Mouse (Mus musculus) spleen, adult 2 months (tissue): Measurements from ENCODE around the gene Hepacam2. TPM values are rescaled to one million over a fixed set of nuclear protein-coding genes. Genes with fewer than 3 reads are reported as not detected.
"Not testable (repeated sequence)": the region's sequence is repeated elsewhere in the genome, so short reads cannot be mapped to it uniquely, and the experiment has no call there.

ENCODE experiments used
- DNase-seq, 2 experiments: peaks; one replicate each; pipeline versions ENCODE4 v3.0.0 to v3.0.0-alpha.2; 2012 to 2021; ENCODE audit warnings: low spot score in 2 of 2, low read depth in 1 of 2
- H3K27ac ChIP-seq: fragments of 200-500 bp; 2 replicates; pipeline ENCODE4 v1.5.1; 2012; ENCODE audit warnings: low read length, inconsistent platforms; ENCODE audit not compliant: insufficient read depth
- H3K27me3 ChIP-seq: fragments of 200-500 bp; 2 replicates; pipeline ENCODE4 v1.6.1; 2012; ENCODE audit warnings: mild to moderate bottlenecking, moderate library complexity, low read length, inconsistent platforms; ENCODE audit not compliant: control insufficient read depth, insufficient read depth
- H3K36me3 ChIP-seq: fragments of 200-500 bp; 2 replicates; pipeline ENCODE4 v1.6.1; 2012; ENCODE audit warnings: mild to moderate bottlenecking, low read length, inconsistent platforms; ENCODE audit not compliant: control insufficient read depth, insufficient read depth
- H3K4me1 ChIP-seq: fragments of 200-500 bp; 2 replicates; pipeline ENCODE4 v1.6.1; 2011; ENCODE audit warnings: inconsistent platforms; ENCODE audit not compliant: control insufficient read depth, insufficient read depth, insufficient read length
- H3K4me3 ChIP-seq: fragments of 200-500 bp; 2 replicates; pipeline ENCODE4 v1.5.1; 2011; ENCODE audit warnings: mild to moderate bottlenecking, inconsistent platforms; ENCODE audit not compliant: insufficient read depth, insufficient read length; ENCODE audit errors: extremely low read depth
- CTCF ChIP-seq: fragments of 200-500 bp; IDR thresholded peaks from 2 replicates; pipeline ENCODE4 v1.5.1; 2011; ENCODE audit warnings: mild to moderate bottlenecking, inconsistent platforms; ENCODE audit not compliant: insufficient read depth, insufficient read length, insufficient replicate concordance; ENCODE audit errors: extremely low read depth
- POLR2A ChIP-seq: fragments of 200-500 bp; IDR thresholded peaks from 2 replicates; pipeline ENCODE4 v1.6.1; 2011; ENCODE audit warnings: low read depth, low read length, inconsistent platforms
- WGBS: fragments of 180-500 bp; shearing (Covaris S2); methylation state at CpG from one replicate; pipeline ENCODE4 v1.1.7; 2018; 5-methylcytosine and 5-hydroxymethylcytosine counted together
- polyA plus RNA-seq: library from polyadenylated mRNA; depleted of rRNA; stranded (reverse); fragments of >200 nt; gene quantifications from 2 replicates; pipeline ENCODE4 v1.2.3, GENCODE M21; 2012; rRNA removed

Gene Hepacam2
- polyA plus RNA-seq, 1 experiment, result 3.2 TPM

- WGBS, result 25% methylated on average over 1 of the region's 1 CpGs
- Histone ChIP-seq H3K36me3 (no peaks in the 10 kb centered on the region), H3K27ac (no peak overlapping the region), H3K4me1 (no peaks in the 10 kb centered on the region), H3K4me3 (no peak overlapping the region), H3K27me3 (no peaks in the 10 kb centered on the region)
- no peak for DNase-seq
- TF ChIP-seq POLR2A, result no peak
- no peak for TF ChIP-seq CTCF
These were observed 54.2 kb downstream of the Hepacam2 start for GRCm38 (mm10) chr6:3443905-3444304.

DNA sequence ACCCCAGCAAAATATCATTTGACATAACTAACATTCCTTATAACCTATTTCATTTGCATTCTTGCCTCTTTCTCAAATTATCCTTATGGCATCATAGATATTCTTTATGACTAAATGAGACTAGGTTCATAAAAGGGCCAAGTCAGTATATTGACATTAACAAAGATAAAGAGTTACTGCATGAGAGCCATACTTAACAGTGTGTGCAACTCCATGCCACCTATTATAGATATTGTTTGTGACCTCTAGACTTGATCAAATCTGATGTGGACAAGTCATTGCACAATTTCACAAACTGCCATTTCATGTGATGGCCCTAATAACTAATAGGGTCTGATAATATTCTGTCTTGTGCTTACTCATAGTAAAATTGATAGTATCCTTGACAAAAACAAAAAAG is 62.0 kb downstream of the Hepacam2 start:
- Histone ChIP-seq H3K36me3 (no peaks in the 10 kb centered on the region), H3K27ac (no peak overlapping the region), H3K4me1 (no peaks in the 10 kb centered on the region), H3K4me3 (no peak overlapping the region), H3K27me3 (no peaks in the 10 kb centered on the region)
- TF ChIP-seq CTCF (no peak), POLR2A (no peak)
- no peak for DNase-seq

GRCm38 (mm10) chr6:3430976-3431375 is 67.1 kb downstream of the Hepacam2 start:
- not testable (repeated sequence) for H3K4me1 ChIP-seq, H3K4me3 ChIP-seq, DNase-seq, H3K27ac ChIP-seq, H3K36me3 ChIP-seq, H3K27me3 ChIP-seq
- WGBS, result 92% methylated on average over 2 of the region's 2 CpGs

- DNase-seq, result peak in 1 of 2 experiments; percentile 7
- no peaks in the 10 kb centered on the region for H3K27me3 ChIP-seq
- H3K36me3 ChIP-seq, result no peaks in the 10 kb centered on the region
- TF ChIP-seq CTCF (no peak), POLR2A (no peak)
- H3K27ac ChIP-seq, result no peak overlapping the region
- 0 out of 2 replicates have a peak, but pooled peaks cover 3% of the 10 kb centered on the region for H3K4me1 ChIP-seq
- WGBS, result 15% methylated on average over 1 of the region's 1 CpGs
- no peak overlapping the region for H3K4me3 ChIP-seq
These were observed 71.1 kb downstream of the Hepacam2 start for GRCm38 (mm10) chr6:3427047-3427446.

DNA sequence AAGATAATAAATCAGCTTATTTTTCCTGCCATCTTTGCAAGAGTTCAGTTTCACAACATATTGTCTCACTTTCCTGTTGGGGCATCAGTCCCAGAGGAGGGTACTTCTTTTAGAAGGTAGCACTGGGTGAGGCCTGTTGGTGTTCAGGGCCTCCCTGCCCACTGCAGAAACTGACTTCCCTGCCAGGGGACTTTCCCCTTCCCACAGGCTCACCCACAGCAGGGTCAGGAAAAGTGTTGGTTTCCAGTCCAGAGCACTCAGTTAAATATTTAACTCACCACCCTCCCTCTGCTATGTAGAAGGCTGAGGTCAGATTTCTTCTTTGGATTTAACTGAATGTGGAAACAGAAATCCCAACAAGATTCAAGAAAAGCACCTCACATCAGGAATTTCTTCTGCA is 72.8 kb downstream of the Hepacam2 start:
- DNase-seq, result peak in 1 of 2 experiments; percentile 31
- not testable (repeated sequence) for H3K4me1 ChIP-seq, H3K27me3 ChIP-seq, H3K4me3 ChIP-seq, H3K36me3 ChIP-seq, H3K27ac ChIP-seq

DNA sequence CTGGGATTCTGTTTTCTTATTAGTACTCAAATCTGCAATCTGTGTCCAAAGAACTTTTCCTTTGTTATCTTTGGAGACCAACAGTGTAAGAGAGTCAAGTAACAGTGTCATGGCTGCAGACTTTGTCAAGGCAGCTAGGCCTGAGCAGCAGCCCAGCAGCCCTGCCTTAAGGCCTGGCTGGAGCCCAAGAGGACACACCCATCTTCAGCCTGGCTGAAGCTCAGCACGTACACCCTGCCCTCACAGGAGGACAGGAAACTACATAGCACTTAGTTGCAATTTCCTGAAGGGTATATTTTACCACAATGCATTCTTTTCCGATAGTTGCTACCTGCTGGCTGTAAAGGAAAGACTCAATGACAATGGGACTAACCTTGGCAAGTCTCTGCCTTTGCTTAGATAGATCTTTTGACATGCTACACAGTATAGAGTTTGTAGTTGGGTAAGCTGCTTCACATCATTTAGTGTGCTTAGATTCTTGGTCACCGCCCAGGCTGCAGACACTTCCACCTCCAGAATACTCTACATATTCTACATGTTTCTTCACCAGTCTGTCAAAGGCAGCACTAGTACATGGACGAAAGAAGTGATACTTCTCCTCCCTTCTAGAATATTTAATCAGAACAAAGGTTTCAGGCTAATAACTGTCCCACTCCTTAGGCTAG is 73.4 kb downstream of the Hepacam2 start:
- 7% methylated on average over 1 of the region's 4 CpGs for WGBS
- H3K4me3 ChIP-seq, H3K36me3 ChIP-seq, H3K4me1 ChIP-seq, H3K27me3 ChIP-seq: not testable (repeated sequence)
- H3K27ac ChIP-seq, result 0 out of 2 replicates have a peak overlapping the region, but pooled peaks have one; percentile 29
- DNase-seq, result peak in 1 of 2 experiments; percentile 17

Other genes starting within 250 kb of the Hepacam2 start
- gene Samd9l, start 98.7 kb downstream of the Hepacam2 start, polyA plus RNA-seq, result 3.5 TPM in 2 replicates
- gene Vps50, start 84 bp upstream of the Hepacam2 start, polyA plus RNA-seq, result 1.3 and 1.8 TPM in 2 replicates